Mouse (Mus musculus) liver, postnatal 0 days (tissue): Measurements from ENCODE around the gene Mrpl19.

Source experiments
- CTCF ChIP-seq: sonication (generic); IDR thresholded peaks from 2 replicates; pipeline ENCODE4 v1.5.1; 2016; ENCODE audit warnings: antibody characterized with exemption, low read depth
- EP300 ChIP-seq: IDR thresholded peaks from 2 replicates; pipeline ENCODE4 v1.6.1; 2016; ENCODE audit warnings: antibody characterized with exemption, low read depth, mild to moderate bottlenecking

DNA sequence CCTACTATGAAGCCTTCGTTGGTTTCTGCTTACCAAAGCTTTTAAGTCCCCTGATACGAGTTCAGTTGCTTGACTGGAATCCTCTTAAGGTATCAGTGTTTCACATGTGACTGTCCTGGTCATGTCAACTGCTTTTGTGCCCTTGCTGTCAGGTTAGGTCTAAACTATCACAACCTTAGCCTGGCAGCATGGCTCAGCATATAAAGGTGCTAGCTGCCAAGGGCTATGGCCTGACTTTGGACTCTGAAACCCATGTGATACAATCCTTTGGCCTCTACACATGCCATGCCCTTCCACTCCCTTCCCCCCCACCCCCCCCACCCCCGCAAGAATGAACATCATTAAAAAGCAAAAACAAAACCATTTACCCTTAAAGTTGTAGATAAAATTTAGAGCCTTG lies 21.3 kb downstream of the Mrpl19 start:
- TF ChIP-seq CTCF = no peak
- TF ChIP-seq EP300 = no peak
